Mouse (Mus musculus) thymus, postnatal 14 days (tissue): ENCODE measurements around the gene Pkd1l2.

Experiments
- DNase-seq: peaks from one replicate; pipeline ENCODE4 v3.0.0; 2021

Gene Pkd1l2

GRCm38 (mm10) chr8:116952428-116952827, 129.8 kb downstream of the Pkd1l2 start:
- DNase-seq: peak; percentile 85

- DNase-seq: no peak
Observed at GRCm38 (mm10) chr8:116951778-116952177, 130.5 kb downstream of the Pkd1l2 start.

DNA sequence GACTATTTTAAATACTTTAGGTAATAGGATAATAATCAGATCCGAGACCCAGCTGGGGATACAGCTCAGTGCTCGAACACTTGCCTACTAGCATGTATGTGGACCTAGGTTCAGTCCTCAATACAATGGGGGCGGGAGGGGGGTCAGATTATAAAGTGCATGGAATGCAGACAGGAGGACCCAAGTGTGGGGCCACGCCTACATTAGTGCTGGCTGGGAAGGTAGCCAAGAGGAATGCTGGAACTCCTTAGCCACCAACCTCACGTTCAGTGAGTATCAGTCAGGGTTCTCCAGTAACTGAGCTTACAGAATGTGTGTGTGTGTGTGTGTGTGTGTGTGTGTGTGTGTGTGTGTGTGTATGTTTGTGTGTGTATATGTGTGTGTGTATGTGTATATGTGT, 130.9 kb downstream of the Pkd1l2 start:
- no peak for DNase-seq

DNA sequence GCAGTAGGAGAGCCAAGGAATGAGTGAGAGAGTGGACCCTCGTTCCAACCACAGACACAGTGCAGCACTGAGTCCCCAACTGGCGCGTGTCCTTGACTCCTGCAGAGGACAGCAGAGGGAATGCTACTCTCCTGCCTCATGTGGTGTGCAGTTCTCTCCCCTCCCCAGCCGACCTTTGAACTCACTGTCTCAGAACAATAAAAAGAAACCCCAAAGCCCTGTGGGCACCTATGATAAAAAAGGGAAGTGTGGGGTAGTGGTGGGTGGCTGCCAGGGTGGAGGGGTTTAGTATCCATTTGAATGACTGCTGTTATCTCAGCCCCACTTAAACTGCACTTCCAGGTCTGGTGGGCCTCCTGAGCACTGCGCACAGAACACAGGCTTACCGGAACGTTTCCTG, 134.7 kb downstream of the Pkd1l2 start:
- no peak for DNase-seq

GRCm38 (mm10) chr8:116946851-116947250, 135.4 kb downstream of the Pkd1l2 start:
- no peak for DNase-seq

GRCm38 (mm10) chr8:116946268-116946838, 135.9 kb downstream of the Pkd1l2 start:
- peak; percentile 27 for DNase-seq
